Mouse (Mus musculus): ENCODE results near the gene Klra5. TPM values are rescaled to one million over a fixed set of nuclear protein-coding genes. Genes with fewer than 3 reads are reported as not detected.
"Not testable (repeated sequence)": the region's sequence is repeated elsewhere in the genome, so short reads cannot be mapped to it uniquely, and the experiment has no call there.

Klra5 gene
- polyA plus RNA-seq (2014; fragmentation: Nextera tagmentation; extraction: Ambion mirVana): not detected in 2 replicates

- ATAC-seq (replicated peaks; ENCODE audit: insufficient number of reproducible peaks, low FRiP score, low TSS enrichment); H3K4me1 ChIP-seq (ENCODE audit: control insufficient read depth, insufficient read depth, low read length); H3K27me3 ChIP-seq (ENCODE audit: control insufficient read depth, insufficient read depth, low read length); H3K36me3 ChIP-seq (ENCODE audit: control insufficient read depth, insufficient read depth, low read length); H3K9ac ChIP-seq (ENCODE audit: low read depth, low read length); H3K27ac ChIP-seq (ENCODE audit: low read depth, low read length); H3K4me2 ChIP-seq; H3K9me3 ChIP-seq (replicated peaks; ENCODE audit: control insufficient read depth, low read length); H3K4me3 ChIP-seq (ENCODE audit: low read depth, low read length): not testable (repeated sequence)
These were observed at the start of gene Klra5 for GRCm38 (mm10) chr6:129917476-129917946. Klra5 (minus strand) TSS chr6:129917650.

- Histone ChIP-seq H3K4me3 (ENCODE audit: low read depth, low read length) (no peak overlapping the region), H3K36me3 (ENCODE audit: control insufficient read depth, insufficient read depth, low read length) (no peaks in the 10 kb centered on the region), H3K9me3 (replicated peaks; ENCODE audit: control insufficient read depth, low read length) (peaks cover 5% of the 10 kb centered on the region; the same call in 1 of the 2 replicates), H3K4me1 (ENCODE audit: control insufficient read depth, insufficient read depth, low read length) (no peaks in the 10 kb centered on the region), H3K4me2 (no peak overlapping the region), H3K27me3 (ENCODE audit: control insufficient read depth, insufficient read depth, low read length) (no peaks in the 10 kb centered on the region), H3K9ac (ENCODE audit: low read depth, low read length) (no peak overlapping the region), H3K27ac (ENCODE audit: low read depth, low read length) (no peak overlapping the region)
- WGBS (ENCODE audit: insufficient replicate concordance): 71% methylated on average over 1 of the region's 1 CpGs
- ATAC-seq (replicated peaks; ENCODE audit: insufficient number of reproducible peaks, low FRiP score, low TSS enrichment): no peak
These were observed 454 bp downstream of the Klra5 start for GRCm38 (mm10) chr6:129916996-129917395.

GRCm38 (mm10) chr6:129882525-129882924 lies 34.9 kb downstream of the Klra5 start:
- H3K4me1 ChIP-seq (ENCODE audit: control insufficient read depth, insufficient read depth, low read length): no peaks in the 10 kb centered on the region
- no peak for ATAC-seq (replicated peaks; ENCODE audit: insufficient number of reproducible peaks, low FRiP score, low TSS enrichment)
- H3K4me2 ChIP-seq: no peak overlapping the region
- H3K9me3 ChIP-seq (replicated peaks; ENCODE audit: control insufficient read depth, low read length): peaks cover 7% of the 10 kb centered on the region; the same call in 1 of the 2 replicates
- no peaks in the 10 kb centered on the region for H3K36me3 ChIP-seq (ENCODE audit: control insufficient read depth, insufficient read depth, low read length)
- H3K27ac ChIP-seq (ENCODE audit: low read depth, low read length): no peak overlapping the region
- no peak overlapping the region for H3K4me3 ChIP-seq (ENCODE audit: low read depth, low read length)
- H3K27me3 ChIP-seq (ENCODE audit: control insufficient read depth, insufficient read depth, low read length): no peaks in the 10 kb centered on the region
- H3K9ac ChIP-seq (ENCODE audit: low read depth, low read length): no peak overlapping the region
- WGBS (ENCODE audit: insufficient replicate concordance): 72% methylated on average over 2 of the region's 2 CpGs

DNA sequence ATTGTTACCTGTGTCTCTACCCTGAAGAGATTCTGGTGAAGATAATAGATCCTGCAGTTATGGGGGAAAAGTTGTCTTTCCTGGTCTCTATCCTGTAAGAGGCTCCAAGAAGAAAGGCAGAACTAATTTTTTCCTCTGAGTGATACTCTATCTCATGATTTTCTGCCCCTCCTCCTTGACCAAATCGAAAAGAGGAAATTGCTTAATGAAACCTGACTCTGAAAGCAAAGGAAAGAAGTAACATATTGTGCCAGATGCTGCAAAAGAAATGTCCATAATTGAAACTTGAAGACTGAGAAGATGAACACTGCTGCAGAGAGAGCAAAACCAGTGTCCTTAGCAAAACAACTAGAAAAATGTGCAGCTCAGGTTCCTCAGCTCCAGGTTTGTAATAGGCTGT lies 40.9 kb downstream of the Klra5 start, which contains the start of gene Klra17:
TSS of gene Klra17 (minus strand) at position 124 of the 400 bp plus-strand sequence.
- no peak within 1 kb of the TSS for H3K27ac ChIP-seq (ENCODE audit: low read depth, low read length)
- no peak within 1 kb of the TSS for H3K9ac ChIP-seq (ENCODE audit: low read depth, low read length)
- H3K4me3 ChIP-seq (ENCODE audit: low read depth, low read length): no peak within 1 kb of the TSS
- 58% methylated on average over 1 of the region's 1 CpGs for WGBS (ENCODE audit: insufficient replicate concordance)
- no peaks in the 10 kb centered on the region for H3K36me3 ChIP-seq (ENCODE audit: control insufficient read depth, insufficient read depth, low read length)
- H3K9me3 ChIP-seq (replicated peaks; ENCODE audit: control insufficient read depth, low read length): 0 out of 2 replicates have a peak, but pooled peaks cover 4% of the 10 kb centered on the region
- no peak within 1 kb of the TSS for H3K4me2 ChIP-seq
- H3K27me3 ChIP-seq (ENCODE audit: control insufficient read depth, insufficient read depth, low read length): no peaks in the 10 kb centered on the region
- no peaks in the 10 kb centered on the region for H3K4me1 ChIP-seq (ENCODE audit: control insufficient read depth, insufficient read depth, low read length)
- no peak for ATAC-seq (replicated peaks; ENCODE audit: insufficient number of reproducible peaks, low FRiP score, low TSS enrichment)

DNA sequence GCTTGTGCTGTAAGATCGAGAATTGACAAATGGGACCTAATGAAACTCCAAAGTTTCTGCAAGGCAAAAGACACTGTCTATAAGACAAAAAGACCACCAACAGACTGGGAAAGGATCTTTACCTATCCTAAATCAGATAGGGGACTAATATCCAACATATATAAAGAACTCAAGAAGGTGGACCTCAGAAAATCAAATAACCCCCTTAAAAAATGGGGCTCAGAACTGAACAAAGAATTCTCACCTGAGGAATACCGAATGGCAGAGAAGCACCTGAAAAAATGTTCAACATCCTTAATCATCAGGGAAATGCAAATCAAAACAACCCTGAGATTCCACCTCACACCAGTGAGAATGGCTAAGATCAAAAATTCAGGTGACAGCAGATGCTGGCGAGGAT lies 55.1 kb downstream of the Klra5 start, which contains the start of gene Gm17631:
TSS of gene Gm17631 (plus strand) at position 301 of the 400 bp plus-strand sequence.
- not testable (repeated sequence) for ATAC-seq (replicated peaks; ENCODE audit: insufficient number of reproducible peaks, low FRiP score, low TSS enrichment); H3K4me2 ChIP-seq; H3K27me3 ChIP-seq (ENCODE audit: control insufficient read depth, insufficient read depth, low read length); H3K4me1 ChIP-seq (ENCODE audit: control insufficient read depth, insufficient read depth, low read length); H3K9ac ChIP-seq (ENCODE audit: low read depth, low read length); H3K36me3 ChIP-seq (ENCODE audit: control insufficient read depth, insufficient read depth, low read length); H3K4me3 ChIP-seq (ENCODE audit: low read depth, low read length); H3K27ac ChIP-seq (ENCODE audit: low read depth, low read length); H3K9me3 ChIP-seq (replicated peaks; ENCODE audit: control insufficient read depth, low read length)
- WGBS (ENCODE audit: insufficient replicate concordance): no CpG with 5 or more reads among the region's 3 CpGs

Other genes with a start within 250 kb of the Klra5 start
- not detected in 2 replicates for gene Klrc1, start 238.7 kb downstream of the Klra5 start, polyA plus RNA-seq (2014; fragmentation: Nextera tagmentation; extraction: Ambion mirVana)
- gene Klri1, start 200.5 kb downstream of the Klra5 start, polyA plus RNA-seq (2014; fragmentation: Nextera tagmentation; extraction: Ambion mirVana): not detected in 2 replicates
- not detected in 2 replicates for gene Klri2, start 177.2 kb downstream of the Klra5 start, polyA plus RNA-seq (2014; fragmentation: Nextera tagmentation; extraction: Ambion mirVana)
- not detected in 2 replicates for gene Gm156, start 133.4 kb downstream of the Klra5 start, polyA plus RNA-seq (2014; fragmentation: Nextera tagmentation; extraction: Ambion mirVana)
- gene Gm17631, start 55.0 kb downstream of the Klra5 start, polyA plus RNA-seq (2014; fragmentation: Nextera tagmentation; extraction: Ambion mirVana): not detected in 2 replicates
- gene Klra17, start 41.0 kb downstream of the Klra5 start, polyA plus RNA-seq (2014; fragmentation: Nextera tagmentation; extraction: Ambion mirVana): not detected in 2 replicates
- gene Klra6, start 109.3 kb upstream of the Klra5 start, polyA plus RNA-seq (2014; fragmentation: Nextera tagmentation; extraction: Ambion mirVana): not detected in 2 replicates
- gene Klra4, start 149.6 kb upstream of the Klra5 start, polyA plus RNA-seq (2014; fragmentation: Nextera tagmentation; extraction: Ambion mirVana): not detected in 2 replicates
- not detected in 2 replicates for gene Klra8, start 212.2 kb upstream of the Klra5 start, polyA plus RNA-seq (2014; fragmentation: Nextera tagmentation; extraction: Ambion mirVana)